Mouse (Mus musculus) heart, postnatal 10 days (tissue): Measurements from ENCODE around the gene Abr. TPM values are rescaled to one million over a fixed set of nuclear protein-coding genes. Genes with fewer than 3 reads are reported as not detected.

Experiments
- DNase-seq, 2 experiments: peaks; one replicate each; pipeline ENCODE4 v3.0.0; 2021
- intact Hi-C: fragments of 180-260 bp; cut with DNase I; formaldehyde crosslinking; loops from one replicate; pipeline ENCODE4 v1.15.1; 2025
- total RNA-seq, 2 experiments: library from RNA; stranded (reverse); gene quantifications; 2 replicates each; pipeline ENCODE4 v1.2.3; 2021

The Abr gene
- total RNA-seq, 2 experiments from 2014 or later: 33.9 to 41.2 TPM

DNA sequence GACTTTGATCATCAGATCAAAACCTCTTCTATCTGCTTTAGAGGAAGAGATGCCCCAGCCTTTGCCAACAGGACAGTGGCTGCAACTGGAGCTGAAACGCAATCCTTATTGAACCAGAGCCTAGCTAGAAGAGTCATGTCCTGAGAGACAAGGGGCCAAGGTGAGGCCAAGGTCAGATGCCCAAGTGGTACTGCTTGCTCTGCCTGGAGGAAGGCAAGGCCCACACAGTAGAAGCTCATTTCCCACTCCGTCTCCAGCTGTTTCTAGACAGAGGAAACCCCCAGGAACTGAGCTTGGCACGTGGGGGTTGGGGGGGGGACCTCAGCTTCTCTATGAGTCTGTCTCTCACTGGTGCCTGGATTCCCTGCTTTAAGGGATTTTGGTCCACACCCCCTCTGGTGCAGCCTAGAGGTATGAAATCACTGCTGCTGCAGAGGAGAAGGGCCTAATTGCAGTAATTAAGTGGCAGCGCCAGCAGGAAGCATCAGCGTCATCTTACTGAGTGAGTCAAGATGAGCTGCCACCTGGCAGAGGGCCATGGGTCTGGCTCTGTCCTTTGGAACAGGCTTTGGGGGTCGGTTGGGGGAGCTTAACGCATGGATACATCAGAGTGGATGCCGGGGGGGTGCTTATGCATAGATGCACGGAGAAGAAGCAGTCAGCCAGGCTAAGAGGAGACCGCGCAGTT is 152.7 kb downstream of the Abr start:
- intact Hi-C loops: no loop called here

DNA sequence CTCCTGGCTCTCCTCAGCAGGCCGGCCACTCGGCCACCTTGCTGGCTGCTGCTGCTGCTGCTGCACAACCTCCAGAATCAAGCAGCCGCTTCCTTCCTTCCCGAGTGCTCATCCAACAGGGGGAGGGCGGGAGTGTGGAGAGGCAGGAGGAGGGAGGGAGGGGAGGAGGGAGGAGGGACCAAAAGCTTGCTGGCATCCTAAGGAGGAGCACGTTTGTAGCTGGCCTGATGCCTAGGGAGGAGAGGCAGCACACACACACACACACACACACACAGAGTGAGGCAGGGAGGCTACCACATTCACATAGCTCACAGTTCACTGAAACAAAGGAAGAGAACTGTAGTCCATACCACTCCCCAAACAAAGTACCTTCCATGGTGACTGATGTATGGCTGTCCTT is 153.8 kb downstream of the Abr start:
- intact Hi-C loops: no loop called here
- peak; percentile 48 to 66 for DNase-seq

More for the DNA sequence above, 152.7 kb downstream of the Abr start:
- no peak for DNase-seq

DNA sequence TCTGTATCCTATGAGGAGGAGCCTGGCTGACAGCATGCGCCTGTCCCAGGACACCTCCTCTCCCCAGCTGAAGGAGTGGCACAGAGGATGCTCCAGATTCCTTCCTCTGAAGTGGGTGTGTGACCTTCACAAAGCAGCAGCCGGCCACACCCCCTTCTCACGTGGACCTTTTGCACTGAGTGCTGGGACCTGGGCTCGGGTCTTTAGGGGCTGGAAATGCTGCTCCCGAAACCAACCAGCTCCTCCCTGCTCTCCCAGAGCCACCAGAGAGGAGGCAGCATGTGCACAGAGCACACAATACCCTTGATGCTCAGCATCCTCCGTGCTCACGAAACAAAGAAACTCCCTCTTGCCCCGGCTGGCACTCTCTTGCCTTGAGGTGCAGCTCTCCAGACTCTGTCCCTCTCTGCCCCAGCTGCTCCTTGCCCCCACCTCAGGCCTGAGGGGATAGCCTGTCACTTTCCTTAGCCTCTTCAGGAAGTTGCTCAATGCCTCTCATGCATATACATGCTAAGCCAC is 154.6 kb downstream of the Abr start:
- no peak for DNase-seq
- intact Hi-C loops: no loop called here

DNA sequence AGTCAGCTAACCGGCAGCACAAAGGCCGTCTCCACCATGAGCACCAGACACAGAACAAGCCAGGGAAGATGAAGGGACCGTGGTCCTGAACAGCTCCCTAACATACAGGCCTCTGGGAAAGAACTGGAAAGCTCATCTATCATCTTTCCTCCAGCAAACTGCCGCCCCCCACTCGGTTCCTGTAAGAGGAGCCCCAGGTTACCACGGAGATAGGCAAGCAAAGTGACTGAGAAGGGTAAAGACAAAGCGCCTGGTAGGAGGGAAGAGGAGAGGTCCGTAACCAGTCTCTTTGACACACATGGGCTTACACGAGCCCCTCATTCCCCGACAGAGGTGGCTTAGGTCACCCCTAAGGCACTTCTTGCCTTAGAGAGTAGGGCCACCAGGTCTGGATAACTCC is 155.0 kb downstream of the Abr start:
- DNase-seq: no peak
- intact Hi-C loops: no loop called here

DNA sequence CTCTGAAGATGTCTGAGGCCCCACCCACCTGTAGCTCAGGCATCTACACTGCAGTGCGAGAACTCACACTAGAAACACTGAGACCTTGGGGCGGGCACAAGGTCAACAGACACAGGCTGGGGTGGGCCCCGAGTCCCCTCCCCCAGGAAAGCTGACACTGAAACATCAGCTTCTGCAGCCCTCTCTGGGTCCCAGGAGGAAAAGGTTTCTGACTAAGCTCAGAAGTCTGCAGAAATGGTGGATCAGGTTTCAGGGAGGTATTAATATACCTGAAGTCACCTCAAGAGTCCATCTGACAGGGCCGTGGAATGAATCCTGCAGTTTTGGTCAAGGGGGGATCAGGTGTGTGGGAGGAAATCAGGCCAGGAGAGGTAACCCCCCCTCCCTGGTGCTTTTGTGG is 156.2 kb downstream of the Abr start:
- DNase-seq: no peak
- intact Hi-C loops: no loop called here

DNA sequence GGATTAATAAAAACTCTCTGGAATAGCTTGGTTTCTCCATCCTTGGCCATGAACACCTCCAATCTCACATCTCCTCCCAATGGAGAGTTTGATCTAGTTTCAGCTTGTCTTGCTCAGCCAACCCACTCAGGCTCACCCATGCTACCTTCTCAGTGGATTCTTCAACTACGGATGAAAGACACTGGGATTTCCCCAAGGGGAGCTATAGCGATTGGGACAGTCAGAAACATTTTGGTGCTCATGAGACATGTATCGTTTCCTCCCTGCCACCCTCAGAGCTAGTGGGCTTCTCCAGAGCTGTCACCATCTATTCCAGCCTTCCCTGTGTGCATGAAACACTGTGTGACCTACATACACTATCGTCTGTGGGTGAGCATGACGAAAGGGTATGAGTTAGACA is 160.4 kb downstream of the Abr start:
- DNase-seq: no peak
- intact Hi-C loops: no loop called here

DNA sequence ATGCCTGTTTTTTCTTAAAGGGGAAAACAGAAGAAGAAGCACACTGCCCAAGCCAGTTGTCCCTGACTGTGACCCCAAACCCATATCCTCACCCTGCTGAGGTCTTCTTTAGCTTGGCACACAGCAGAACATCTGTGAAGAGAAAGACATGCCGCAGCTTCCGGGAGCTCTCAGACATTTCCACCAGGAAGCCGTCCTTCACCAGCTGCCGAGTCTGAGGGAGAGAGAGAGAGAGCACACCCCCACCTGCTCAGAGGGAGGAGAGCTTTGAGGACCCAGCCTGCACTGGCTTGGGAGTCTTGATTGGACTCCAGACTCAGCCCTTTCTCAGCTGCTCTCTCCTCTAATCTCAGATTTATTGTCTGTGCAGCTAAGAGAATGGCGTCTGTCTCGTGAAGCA is 160.9 kb downstream of the Abr start:
- no peak for DNase-seq
- intact Hi-C loops: no loop called here

DNA sequence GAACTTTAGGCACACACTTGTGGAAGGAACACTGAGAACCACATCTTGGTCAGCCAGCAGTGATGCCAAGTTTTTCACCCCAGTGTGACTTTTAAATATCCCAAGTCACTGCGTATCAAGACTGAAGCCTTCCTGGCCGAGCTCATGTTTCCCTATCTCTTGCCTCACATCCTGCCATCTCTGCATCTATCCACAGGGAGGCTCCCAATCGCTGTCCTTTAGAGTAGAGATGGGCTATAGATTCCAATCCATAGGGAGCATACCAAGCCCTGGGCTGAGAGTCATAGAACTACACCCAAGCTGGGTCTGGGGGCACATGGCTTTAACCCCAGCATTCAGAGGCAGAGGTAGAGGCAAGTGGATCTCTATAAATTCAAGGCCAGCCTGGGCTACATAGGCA is 162.6 kb downstream of the Abr start:
- intact Hi-C loops: loop anchor here (10.0 kb wide), 1 partner anchor 115 kb away; no protein-coding TSS in a partner anchor
- no peak for DNase-seq

DNA sequence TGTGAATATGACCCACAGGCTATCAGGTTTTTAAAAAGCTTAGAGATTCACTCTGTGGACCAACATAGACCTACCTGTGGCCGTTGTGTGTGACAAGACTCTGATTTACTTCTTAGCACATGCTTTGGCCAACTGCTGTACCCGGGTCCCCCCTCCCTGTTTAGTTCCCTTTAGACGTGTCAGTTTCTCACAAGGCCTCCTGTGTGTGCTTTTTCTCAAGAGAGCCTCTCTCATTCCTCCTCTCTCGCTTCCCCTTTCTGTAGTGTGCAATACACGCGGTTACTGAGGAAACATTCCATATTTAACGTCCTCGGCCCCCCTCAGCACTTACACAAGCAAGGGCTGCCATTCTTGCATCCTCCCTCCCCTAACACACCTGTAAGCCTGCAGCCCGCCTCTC is 163.4 kb downstream of the Abr start:
- intact Hi-C loops: loop anchor here (10.0 kb wide), 1 partner anchor 116 kb away; no protein-coding TSS in a partner anchor
- no peak for DNase-seq

DNA sequence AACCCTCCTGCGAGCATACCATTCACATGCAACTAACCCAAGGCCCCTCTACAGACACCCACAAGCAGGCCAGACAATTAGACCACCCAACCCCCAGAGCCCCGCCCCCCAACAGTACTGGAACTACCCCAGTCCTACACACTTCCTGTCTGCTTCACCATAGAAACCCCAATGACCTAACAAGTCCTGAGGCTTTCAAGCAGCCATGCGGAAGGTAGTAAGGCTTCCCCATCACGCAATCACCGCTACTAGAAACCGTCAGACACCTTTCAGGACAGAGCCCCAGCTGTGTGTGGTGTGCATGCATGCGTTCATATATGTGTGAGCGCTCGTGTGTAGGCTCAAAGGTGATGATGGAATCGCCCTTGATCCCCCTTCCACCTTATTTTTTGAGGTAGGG is 165.2 kb downstream of the Abr start:
- no peak for DNase-seq
- intact Hi-C loops: loop anchor here (1.0 to 10.0 kb wide), 2 partner anchors 40 to 118 kb away; no protein-coding TSS in a partner anchor

DNA sequence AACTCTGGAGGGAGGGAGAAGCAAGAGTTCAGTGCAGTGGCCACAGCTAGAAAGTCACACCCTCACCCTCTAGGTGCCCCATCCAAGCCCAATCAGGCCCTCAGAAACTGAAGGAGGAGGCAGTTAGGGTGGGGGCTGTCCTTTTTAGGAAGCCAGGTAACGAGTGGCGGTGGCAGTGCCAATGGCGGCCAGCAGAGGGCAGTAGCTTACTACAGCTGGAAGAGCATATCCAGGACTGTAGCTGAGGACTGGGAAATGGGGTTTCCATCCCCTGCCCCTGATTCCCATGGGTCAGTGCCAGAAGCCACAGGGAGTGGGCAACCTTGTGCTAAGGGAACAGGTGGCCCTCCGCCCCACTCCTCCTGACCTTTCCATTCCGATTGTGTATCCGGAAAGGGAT is 165.9 kb downstream of the Abr start:
- peak; percentile 86 to 94 for DNase-seq
- intact Hi-C loops: loop anchor here (1.0 to 10.0 kb wide), 2 partner anchors 41 to 119 kb away; no protein-coding TSS in a partner anchor

DNA sequence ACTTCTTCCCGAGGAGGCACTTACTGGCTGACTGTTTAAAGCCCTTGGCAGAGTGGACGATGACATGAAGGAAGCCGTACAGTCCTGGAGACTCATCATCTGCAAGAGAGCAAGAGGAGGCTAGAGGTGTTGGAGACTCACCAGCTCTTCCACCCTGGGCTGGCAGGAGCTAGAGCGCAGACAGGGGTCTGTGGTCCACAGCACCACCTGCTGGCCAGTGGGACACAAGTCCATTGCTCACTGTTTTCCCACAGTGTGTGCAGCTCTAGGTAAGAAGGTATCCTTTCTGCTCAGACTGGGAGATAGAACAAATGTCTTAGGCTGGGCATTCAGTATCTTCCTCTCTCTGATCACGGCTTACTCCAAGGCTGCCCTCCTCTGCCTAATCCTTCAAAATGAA is 167.6 kb downstream of the Abr start:
- DNase-seq: peak; percentile 79 to 86
- intact Hi-C loops: loop anchor here (1.0 to 10.0 kb wide), 3 partner anchors 35 to 202 kb away; no protein-coding TSS in a partner anchor

DNA sequence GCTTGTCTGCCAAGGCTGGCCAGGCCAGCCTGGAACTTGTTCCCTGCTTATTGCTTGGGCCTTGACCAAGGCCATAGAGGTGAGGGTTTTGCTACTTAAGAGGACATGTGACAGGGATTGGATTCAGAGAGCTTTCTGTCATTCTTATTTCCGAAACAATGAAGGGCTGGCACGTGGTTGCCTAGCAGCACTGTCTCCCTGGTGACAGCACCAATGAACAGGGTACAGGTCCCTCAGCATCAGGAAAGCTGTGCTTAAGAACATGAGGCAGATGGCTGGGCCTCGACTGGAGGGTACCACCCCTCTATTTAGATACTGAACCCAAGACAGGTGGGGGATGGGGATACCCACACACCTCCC is 171.9 kb downstream of the Abr start:
- DNase-seq: no peak
- intact Hi-C loops: loop anchor here (5.0 to 10.0 kb wide), 2 partner anchors 125 to 198 kb away; no protein-coding TSS in a partner anchor

DNA sequence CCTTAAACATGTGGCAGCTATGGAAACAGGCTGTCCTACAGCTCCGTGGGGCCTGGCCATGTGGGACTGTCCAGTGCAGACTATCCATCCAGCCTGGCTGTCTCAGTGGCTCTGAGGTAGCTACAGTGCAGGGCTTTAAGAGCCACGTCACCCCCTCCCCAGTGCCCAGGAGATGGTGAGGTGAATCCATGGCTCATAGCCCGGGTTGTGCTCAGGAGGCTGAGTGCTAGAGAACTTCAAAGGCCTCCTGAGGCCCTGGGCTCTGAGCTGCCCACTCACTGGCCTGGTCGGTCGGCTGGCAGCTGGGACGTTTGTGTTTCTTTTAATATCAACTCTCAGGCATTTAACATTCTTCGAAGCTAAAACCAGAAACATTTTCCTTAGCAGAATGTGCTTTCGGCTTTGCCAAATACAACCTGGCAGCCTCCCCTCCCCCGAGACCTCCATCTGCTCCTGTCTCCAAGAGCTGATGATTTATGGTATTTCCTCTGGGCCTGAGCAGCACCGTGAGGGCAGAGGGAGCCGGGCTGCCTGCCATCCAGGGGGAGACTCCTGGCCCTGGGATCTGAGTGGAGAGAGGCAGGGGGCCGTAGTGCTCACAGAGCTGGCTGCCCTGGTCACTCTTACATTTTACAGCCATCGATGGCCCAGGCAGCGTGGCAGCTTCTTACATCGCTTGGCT is 172.5 kb downstream of the Abr start:
- intact Hi-C loops: loop anchor here (5.0 to 10.0 kb wide), 2 partner anchors 125 to 197 kb away; no protein-coding TSS in a partner anchor
- peak in 1 of 2 experiments; percentile 62 for DNase-seq

DNA sequence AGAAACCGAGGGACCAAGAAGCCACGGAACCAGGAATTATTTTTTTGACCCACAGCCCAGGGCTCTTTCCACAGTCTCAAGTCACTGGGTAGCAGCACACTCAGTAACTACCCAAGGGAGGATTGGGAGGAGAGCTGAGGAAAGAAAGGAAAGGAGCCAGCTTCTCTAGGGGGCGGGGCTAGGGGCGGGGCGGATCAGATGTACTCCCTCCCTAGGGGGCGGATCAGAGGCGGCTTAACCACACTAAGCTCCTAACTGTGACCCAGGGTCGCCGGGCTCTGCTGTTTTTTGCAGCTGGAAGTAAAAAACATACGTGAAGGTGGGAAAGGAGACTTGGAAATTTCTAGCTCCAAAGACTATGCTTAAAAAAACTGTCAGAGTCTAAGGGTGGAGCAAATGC is 175.9 kb downstream of the Abr start:
- intact Hi-C loops: no loop called here
- no peak for DNase-seq

DNA sequence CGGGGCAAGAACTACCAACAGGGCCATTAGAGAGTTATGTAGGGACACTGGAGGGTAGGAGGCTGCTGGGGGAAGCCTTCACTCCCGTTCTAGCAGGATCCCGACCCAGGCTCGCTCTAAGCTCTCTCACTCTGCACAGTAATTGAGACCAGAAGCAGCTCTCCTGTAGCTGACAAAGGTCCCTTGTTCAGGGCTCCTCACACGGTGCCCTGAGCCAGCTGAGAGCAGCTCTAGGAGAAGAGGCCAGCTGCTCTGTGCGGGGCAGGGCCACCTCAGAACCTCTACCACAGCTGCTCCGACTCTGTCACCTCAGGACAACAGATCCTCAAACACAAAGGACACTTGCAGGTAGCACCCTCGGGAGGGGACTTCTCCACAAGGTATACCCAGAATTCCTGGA is 176.7 kb downstream of the Abr start:
- intact Hi-C loops: no loop called here
- DNase-seq: no peak

DNA sequence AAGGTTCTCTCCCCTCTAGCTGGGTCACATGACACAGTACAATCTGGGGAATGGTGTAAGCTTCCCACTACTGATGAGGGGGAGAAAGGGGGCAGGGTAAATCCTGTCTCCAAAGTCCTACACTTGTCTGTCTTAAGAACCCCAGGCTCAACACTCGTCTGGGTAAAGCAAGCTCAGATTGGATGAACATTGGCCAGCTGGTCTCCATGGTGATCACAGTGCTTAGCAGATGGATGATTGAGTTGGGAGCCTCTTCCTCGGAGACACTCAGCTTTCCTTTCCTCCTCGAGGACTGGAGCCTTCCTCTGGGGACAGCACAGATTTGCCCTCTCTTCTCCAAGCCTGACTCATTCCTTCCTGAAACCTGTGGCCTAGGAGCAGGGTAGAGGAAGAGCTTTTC is 182.4 kb downstream of the Abr start:
- intact Hi-C loops: no loop called here
- no peak for DNase-seq

DNA sequence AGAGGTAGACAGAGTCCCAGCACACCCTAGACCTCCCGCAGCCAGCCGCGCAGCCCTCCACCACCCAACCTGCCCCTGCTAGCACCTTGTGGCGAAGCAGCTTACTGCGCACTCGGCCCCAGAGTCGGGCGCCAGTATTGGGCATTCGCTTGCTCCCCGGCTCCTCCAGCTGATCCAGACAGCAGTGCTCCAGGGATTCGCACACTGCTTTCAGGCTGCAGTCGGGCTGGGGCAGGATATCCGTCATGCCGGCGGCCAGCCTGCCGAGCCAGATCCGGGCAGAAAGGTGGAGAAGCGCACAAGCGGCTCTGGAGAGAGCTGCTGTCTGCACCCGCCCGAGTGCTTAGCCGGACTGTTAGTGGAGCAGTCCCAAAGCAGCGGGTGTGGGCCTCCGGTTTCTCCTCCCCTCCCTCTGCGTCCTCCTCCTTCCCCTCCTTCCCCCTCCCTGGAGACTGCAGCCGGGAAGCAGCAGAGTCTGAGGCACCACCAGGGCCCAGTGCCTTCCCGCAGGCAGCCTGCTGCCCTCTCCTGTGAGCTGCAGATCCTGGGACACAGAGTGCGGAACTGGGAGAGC is 185.2 kb downstream of the Abr start:
- intact Hi-C loops: no loop called here
- peak; percentile 79 to 80 for DNase-seq

DNA sequence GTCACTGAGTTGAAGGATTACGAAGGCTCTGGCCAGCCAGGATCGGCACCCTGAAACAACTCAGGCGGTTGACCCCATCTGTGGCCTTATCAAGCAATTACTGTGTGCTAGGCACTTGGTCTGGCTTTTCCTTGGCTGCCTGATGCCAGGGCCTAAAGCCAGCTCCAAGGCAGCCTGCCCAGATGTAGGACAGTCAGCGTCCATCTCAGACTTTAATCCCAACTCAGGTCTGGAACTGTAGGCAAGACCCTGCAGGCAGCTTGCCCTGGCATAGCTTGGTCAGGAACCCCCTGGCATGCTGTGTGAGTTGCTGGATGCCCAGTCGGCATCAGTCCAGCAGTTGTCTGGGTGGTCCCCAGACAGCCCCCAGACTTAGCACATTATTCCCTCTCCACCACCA is 186.1 kb downstream of the Abr start:
- intact Hi-C loops: no loop called here
- DNase-seq: peak; percentile 50 to 63

DNA sequence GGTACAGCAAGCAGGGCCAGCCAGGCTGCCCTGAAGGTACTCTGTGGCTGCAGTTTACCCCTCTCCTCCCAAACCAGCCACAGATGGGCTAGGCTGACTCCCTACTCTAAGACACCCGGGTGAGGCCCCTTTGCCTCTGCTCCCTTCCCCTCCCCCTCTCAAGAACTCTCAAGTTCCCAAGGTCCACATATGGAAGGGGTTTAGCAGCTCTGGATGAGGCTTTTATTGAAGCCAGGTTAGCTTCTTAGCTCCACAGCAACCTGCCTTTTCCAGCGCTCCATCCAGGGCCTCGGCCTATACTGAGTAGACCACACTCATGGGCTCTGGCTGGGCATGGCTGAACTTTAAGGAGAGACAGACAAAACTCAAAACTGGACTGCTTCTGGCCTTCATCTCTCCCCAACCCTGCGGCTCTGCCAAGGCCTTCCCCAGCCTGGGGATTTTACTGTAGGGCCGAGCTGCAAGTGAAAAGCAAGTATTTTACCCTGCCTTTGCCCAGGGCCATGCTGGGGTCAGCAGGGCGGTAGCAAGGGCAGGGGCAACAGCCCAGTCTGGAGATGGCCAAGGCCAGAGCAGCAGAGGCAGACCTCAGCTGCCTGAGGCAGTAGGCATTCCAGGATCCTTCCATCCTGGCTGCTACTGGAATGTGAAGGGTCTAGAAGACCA is 192.0 kb downstream of the Abr start:
- no peak for DNase-seq
- intact Hi-C loops: no loop called here

DNA sequence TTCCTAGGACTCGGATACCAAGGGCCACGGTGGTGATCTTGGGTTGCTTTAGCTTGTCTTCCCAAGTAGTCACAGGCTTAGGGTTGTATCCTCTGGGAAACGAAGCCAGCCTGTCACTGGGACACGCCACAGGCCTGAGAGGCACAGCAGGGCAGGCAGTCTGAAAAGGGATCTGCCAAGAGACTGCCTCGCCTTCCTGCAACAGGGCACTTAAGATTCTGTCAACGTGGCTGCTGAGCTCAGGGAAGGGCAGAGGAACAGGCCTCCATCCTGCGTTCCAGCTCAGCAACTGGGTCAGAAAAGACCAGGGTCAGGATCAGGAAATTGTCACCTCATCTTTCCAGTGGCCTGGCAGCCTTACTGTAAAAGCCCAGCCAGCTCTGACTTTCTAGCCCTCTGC is 192.6 kb downstream of the Abr start:
- intact Hi-C loops: no loop called here
- DNase-seq: no peak
